Mouse (Mus musculus): ENCODE data around the gene Rxra. TPM values are rescaled to one million over a fixed set of nuclear protein-coding genes. Genes with fewer than 3 reads are reported as not detected.

The Rxra gene
- total RNA-seq, 2 experiments from 2014 or later, result 58.8 to 61.3 TPM

DNA sequence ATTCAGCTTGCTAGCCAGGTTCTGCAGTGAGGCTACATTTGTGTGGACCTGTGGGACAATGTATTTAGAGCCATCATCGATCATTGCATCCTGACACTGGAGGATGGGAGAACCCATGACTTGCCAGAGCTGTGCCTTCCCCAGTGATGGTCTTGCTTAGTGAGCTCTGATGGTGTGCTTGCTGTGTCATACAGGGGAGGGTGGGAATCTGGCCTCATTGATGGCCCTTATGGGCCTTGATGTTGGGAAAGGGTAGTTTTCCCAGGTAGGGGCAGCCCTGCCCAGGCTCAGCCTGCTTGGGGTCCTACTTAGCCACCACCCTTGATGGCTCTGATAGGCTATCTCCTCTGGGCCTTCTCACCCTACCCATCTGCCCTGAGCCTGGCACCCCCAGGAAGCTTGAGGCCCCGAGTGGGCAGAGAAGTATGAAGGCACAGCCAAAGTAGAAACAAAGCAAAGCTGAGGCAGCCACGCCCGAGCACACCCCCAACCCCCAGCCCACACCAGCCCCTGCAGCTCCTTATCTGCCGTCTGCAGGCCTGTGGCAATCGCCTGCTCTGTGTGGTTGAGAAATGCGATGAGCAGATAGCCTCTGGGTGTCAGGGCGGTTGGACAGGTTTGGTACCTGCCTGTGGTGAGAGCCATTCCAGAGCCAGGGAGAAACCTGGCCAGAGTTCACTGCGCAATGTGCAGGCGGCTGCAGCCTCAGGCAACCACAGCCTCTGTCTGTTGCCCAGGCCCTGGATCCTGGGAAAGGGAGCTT is 26.8 kb downstream of the Rxra start:
- no peak for DNase-seq

DNA sequence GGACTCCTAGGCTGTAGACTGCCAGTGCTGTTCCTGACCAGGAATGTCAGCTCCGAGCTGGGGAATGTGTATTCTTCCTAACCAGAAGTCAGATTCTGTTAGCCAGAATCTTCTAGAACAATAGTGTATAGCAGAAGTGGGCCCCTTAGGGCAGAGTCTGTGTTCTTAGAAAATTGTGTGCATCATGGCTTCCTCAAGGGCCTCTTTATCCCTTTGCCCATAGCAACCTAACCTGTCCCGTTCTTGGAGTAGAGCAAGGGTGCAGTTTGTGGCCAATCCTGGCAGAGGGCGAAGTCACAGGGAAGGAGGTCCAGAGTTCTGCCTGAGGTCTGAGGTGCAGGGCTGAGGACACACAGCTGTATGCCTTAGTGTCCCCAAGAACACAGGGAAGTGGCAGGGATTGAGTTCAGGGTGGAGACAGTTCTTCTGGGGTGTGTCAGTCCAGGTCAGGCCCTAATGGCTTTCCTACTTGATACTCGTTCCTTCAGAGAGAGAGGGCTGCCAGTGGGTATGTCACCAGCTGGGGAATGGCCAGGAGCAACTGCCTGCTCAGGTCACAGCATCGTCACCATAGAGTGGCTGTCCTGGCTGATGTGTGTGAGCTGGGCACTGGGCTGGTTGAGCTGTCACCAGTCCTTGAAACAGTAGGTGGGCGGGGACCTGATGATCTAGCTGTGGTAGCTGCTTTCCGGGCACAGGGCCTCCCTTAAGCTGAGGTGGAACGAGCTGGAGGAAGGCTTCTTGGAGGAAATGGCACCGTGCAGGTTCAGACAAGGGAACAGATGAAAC is 27.8 kb downstream of the Rxra start:
- peak; percentile 50 for DNase-seq

DNA sequence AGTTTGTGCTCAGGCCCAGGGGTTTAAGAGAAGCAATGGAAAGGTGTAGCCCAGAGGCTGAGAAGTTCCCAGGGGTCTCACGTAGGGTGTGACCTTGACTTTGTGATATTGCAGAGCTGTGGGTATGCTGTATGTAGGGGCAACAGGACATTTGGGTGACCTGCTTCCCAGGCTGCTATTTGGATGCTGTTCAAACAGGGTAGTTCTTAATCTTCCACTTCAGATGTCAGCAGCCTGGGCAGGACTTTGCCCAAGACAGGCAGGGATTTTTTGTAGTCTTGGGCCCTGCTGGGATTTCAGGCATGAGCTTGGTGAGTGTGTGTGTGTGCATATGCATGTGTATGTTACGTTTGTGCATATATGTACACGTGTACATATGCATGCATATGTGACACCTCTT is 28.4 kb downstream of the Rxra start:
- no peak for DNase-seq

- no peak for DNase-seq
These were observed 34.7 kb downstream of the Rxra start for GRCm38 (mm10) chr2:27710871-27711382.

DNA sequence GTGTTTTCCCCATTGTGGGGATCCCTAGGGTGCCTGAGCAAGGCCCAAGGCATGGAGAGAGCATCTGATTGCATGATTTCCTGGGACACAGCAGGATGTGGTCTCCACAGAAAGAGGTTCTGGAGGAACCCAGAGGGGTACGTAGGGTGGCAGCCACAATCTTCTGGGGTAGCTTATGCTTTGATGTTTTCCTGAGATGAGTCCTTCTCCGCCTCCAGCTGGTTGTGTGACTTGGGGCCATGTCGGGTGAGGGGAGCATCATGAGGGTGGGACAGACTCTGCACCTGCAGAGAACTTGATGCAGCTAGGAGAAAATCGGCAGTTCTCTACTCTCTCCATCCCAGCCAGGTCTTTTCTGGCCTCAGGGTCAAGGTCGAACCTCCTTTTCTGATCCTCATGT is 36.4 kb downstream of the Rxra start:
- DNase-seq, result no peak

DNA sequence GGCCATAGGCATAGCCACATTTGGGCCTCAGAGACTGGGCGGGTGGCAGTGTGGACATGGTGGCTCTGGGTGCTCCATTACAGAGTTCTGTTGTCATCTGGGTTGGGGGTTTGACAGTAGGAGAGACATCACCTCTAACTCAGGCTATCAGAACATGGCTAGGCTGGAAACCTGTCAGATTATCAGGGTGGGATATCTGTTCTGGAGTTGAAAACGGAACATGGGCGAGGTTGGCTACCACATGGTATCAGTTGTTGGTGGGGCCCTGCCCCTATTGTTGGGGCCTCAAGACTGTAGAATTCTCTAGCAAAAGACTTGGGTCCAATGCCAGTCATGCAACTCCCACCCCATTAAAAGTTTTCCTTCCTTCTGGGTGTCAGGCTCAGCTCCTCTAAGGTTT is 37.1 kb downstream of the Rxra start:
- DNase-seq, result no peak

GRCm38 (mm10) chr2:27714131-27714530 is 37.9 kb downstream of the Rxra start:
- no peak for DNase-seq

DNA sequence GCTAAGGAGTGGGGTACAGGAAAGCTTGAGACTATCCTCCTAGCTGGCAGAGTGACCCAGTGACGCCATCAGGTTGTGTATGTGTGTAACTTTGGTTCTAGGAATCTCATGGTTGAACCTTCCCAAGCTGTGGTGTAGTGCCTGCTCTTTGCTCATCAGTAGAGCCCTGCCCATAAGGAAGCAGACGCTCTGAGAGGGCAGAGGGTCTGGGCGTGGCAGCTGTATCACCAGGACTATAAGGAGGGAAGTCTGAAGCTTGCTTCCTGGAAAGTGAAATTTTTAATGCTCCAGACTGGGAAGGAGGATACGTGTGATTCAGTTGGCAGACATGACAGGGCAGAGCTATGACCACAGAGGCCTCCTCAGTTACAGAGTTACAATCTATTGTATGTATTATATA is 39.0 kb downstream of the Rxra start:
- no peak for DNase-seq

DNA sequence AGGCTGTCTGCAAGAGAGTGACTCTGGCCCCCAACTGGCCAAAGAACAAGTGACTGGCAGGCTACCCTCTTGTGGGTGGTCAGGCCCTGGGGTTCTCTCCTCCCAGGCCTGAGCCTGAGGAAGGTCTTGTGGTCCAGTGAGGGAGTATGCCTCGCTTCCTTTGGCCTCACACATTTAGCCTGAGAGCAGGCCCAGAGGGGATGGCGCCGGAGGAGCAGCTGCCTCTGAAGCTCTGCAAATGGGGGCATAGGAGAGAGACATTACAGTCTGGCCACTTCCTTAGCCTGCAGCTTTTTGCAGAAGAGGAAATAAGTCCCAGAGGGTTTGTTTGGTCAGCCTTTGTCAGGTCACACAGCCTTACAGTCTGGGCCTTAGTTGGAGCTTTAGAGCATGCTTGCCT is 40.1 kb downstream of the Rxra start:
- DNase-seq, result no peak

GRCm38 (mm10) chr2:27718191-27718590 is 42.0 kb downstream of the Rxra start:
- DNase-seq, result peak; percentile 70

DNA sequence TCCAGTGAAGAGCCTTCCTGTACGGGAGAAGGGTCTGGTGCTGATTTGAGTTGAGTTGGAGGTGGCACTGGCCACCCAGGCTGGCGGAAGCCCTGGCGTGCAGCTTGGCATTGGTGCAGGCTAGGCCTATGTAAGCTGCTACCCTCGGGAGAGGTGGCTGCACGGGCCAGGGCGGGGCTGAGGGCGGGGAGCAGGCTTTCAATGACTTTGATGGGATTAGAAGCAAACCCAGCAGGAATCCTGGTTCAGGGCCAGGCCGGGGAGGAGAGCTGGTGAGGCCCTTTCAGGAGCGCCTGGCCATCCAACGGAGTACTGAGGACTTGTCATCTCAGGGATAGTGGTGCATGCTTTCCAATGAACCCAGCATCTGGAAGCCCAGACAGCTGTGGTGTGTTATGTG is 43.4 kb downstream of the Rxra start:
- no peak for DNase-seq

DNA sequence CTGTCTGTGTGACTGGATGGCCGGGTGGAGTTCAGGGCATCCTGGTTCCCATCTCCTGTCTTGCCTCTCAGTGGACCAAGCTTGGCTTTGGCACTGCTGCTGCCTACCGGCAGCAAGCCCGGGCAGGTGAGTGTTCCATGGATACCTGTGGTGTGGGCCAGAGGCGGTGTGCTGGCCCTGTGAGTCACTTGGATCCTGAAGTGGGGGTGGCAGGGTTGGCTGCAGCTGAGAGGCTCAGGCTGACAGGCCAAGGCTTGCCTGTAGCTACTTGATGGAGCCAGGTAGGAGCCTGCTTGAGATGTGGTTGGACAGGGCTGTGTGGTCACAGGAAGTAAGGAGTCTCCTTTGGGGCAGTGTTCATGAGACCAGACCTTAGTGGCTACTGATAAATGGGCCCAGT is 45.4 kb downstream of the Rxra start:
- no peak for DNase-seq

DNA sequence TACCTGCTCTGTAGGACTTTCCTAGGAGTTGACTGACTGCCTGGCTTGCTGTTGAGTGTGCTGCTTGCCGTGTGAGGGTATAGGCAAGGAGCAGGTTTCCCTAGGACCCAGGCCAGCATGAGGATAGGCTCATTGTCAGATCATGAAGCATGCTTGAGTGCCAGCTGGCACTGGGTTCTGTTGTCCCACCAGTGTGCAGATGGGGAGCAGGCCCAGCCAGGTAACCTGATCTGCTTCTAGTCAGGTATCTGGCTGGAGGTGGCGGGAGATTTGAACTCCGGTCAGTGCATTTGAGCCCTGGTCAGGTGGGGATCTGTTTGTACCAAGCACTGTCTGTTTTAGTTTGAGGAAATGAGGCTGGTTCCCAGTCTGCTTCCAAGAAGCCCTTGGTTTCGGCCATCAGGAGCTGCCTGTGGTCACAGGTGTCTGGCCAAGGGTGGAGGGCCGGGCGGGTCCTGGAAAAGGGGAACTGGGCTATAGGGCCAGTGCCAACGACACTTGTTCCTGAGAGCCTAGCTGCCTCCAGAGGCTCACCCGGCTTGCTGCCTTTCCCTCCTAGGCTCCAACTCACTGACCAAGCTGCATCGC is 48.6 kb downstream of the Rxra start:
- no peak for DNase-seq

GRCm38 (mm10) chr2:27727994-27728854 is 52.0 kb downstream of the Rxra start:
- DNase-seq, result no peak

DNA sequence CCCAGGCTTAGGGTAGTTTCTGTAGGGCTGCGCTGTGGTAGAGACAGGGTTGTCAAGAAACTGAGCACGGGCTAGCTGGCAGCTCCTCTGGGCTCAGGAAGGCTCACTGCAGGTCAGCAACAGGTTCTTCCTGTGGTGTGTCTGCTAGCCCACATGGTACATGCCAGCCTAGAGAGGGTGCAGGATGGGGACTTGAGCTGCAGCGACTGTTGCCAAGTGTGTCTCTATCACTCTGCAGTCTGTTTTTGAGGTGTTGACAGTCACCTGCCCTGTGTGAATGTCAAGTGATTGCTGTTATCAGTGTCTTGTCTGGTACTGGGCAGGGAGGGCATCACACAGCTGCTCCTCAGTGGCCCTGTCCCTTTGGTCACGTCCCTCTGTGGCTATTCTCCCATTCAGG is 52.8 kb downstream of the Rxra start:
- DNase-seq, result no peak

DNA sequence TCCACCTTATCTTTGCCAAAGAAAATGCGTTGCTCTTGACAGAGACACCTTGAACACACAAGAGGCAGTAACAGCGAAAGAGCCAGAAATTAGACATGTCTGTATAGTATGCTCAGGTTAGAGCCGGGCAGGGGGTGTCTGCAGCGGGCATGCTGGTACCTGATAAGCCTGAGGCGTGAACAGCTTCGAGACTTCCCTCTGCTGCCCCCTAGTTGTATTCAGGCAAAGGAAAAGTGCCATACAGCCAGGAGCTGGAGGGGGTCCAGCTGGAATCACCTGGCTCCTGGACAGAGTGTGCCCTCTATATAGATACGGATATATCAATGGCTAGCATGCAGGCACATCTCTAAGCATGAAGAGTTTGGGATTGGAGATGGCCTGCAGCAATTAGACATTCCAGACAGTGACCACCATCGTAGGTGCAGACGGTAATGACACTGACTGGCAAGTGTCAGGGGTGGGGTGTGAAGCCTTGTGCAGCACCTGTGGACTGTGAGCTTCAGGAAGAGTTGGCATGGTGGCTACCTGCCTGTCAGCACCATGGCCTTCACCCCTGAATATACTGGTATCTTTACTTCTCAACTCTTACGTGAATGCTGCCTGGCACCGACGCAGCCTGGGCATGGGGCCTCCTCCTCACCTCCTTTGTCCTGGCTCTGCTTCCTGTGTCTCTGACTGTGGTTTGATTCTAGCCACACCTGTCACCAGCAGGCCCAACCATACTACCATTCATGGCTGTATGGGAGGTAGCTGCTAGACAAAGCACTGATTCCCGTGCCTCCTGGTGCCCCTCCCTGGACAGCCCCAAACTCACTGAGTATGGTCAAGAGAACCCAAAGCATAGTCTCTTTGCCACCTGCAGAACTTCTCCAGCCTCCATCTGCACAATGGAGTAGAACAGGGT is 54.0 kb downstream of the Rxra start:
- peak; percentile 44 for DNase-seq

DNA sequence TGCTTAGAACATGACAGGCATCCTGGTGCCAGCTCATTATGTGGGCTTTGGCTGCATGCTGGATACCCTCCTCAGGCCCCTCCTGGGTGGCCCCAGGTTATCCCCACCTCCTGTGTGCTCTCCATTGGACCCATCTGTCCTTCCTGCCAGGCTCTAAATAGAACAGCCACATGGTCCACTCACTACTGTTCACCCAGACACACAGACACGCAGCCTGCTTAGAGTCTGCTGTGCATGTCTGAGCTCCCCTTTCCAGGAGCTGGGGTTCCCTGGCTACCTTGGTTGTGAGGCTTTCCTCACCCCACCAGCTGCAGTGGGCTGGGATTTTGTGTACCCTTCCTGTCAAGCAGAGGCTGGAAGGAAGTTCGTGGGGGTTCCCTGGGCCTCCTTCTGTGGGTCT is 56.8 kb downstream of the Rxra start:
- no peak for DNase-seq

- DNase-seq, result no peak
These were observed 58.1 kb downstream of the Rxra start for GRCm38 (mm10) chr2:27734328-27734727.

GRCm38 (mm10) chr2:27734800-27735199 is 58.6 kb downstream of the Rxra start:
- no peak for DNase-seq

DNA sequence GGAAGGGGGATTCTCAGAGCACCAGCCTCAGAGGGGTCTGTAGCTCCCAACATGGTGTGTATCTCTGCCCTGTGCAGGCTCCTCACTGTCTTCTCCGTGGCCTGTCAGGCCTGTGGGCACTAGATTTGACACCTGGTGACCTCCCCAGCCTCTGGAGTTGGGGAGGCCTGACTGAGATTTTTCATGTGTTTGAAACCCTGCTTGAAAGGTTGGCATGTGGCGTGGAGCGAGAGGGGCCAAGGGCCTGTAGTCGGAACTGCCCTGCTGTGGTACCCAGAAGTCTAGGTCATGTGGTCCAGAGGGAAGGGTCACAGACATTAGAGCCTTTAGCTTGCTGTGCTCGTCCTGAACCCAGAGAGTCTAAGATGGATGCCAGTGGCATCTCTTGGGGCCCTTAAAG is 60.6 kb downstream of the Rxra start:
- no peak for DNase-seq

- DNase-seq, result no peak
These were observed 62.2 kb downstream of the Rxra start for GRCm38 (mm10) chr2:27738396-27738795.
